Mouse (Mus musculus) heart, postnatal 14 days (tissue): ENCODE results near the gene Nme2. TPM values are rescaled to one million over a fixed set of nuclear protein-coding genes. Genes with fewer than 3 reads are reported as not detected.

Experiments
- DNase-seq, 2 experiments: peaks; one replicate each; pipeline ENCODE4 v3.0.0; 2021 to 2022
- intact Hi-C: fragments of 180-260 bp; cut with DNase I; formaldehyde crosslinking; loops from one replicate; pipeline ENCODE4 v1.15.1; 2025
- total RNA-seq, 2 experiments: library from RNA; stranded (reverse); gene quantifications; 2 replicates each; pipeline ENCODE4 v1.2.3; 2021

Gene Nme2
- total RNA-seq, 2 experiments from 2014 or later: 981 to 1,061 TPM

DNA sequence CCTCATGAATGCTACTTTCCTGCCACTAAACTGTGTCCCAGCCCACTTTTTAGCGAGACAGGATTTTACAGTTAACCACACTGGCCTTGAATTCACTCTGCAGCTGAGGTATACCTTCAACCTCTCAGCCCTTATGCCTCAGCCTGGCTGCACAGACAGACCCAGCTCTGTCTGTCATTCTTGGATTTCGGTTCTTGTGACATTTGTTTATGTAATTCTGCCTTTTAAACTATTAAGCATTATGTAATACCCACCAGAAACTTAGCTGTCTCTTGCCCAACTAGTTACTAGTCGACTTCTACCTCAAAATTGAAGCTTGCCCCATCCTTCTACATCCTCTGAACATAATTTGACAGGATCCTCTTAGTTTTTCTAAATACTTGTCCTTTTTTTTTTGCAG is 48.2 kb downstream of the Nme2 start:
- DNase-seq: no peak
- intact Hi-C loops: no loop called here

DNA sequence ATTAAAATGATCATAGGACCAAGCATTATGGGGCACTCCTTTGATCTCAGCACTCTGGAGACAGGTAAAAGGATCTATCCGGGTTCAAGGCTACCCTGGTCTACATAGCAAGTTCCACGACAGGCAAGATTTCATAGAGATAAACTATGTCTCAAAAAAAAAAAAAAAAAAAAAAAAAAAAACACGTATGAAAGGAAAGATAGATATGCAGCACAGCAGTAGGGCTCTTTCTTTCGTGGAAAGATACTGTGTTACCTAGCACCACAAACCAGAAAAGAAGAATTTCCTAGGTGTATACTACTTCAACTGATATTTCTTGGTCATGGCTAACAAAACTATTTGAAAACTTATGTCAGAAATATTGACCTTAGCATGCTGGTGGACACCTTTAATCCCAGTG is 49.2 kb downstream of the Nme2 start:
- no peak for DNase-seq
- intact Hi-C loops: no loop called here

Other genes with a start within 250 kb of the Nme2 start
- 10 to 100 TPM in 1 of 2 experiments, 1 to 10 TPM in 1; 8.8 to 10.9 TPM for gene Utp18, start 70.5 kb downstream of the Nme2 start, total RNA-seq
- gene Mbtd1, start 70.4 kb downstream of the Nme2 start, total RNA-seq: 10 to 100 TPM; 25.4 to 26.6 TPM
- gene Gm20390, start 12.0 kb upstream of the Nme2 start, total RNA-seq: 10 to 100 TPM; 16.9 to 26.8 TPM
- gene Nme1, start 12.3 kb upstream of the Nme2 start, total RNA-seq: 10 to 100 TPM; 16.6 to 21.5 TPM
- 100 to 1,000 TPM; 145 to 146 TPM for gene Spag9, start 39.8 kb upstream of the Nme2 start, total RNA-seq